Mouse (Mus musculus): ENCODE measurements around the gene Prelp. TPM values are rescaled to one million over a fixed set of nuclear protein-coding genes. Genes with fewer than 3 reads are reported as not detected.

Prelp gene
- total and polyA plus RNA-seq, 3 experiments, result not detected

- TF ChIP-seq ELF1 (IDR thresholded peaks at IDR 0.05; ENCODE audit: low read depth, low read length) (no peak), TBP (IDR thresholded peaks at IDR 0.05; ENCODE audit: low read depth, low read length) (no peak)
- H3K9ac ChIP-seq (ENCODE audit: control insufficient read depth, low read depth, low read length, poor library complexity, severe bottlenecking), result no peak overlapping the region
- 0 out of 4 replicates have a peak, but pooled peaks cover 0 to 2% of the 10 kb centered on the region in 2 experiments for H3K36me3 ChIP-seq (ENCODE audit: control insufficient read depth in 1 of 2, insufficient read depth in 2 of 2, low read length in 2 of 2)
- DNase-seq (ENCODE audit: low read depth, low spot score), result no peak
- peaks cover 2 to 7% of the 10 kb centered on the region in 2 experiments; a peak in 3 of 4 replicates for H3K27me3 ChIP-seq (ENCODE audit: control insufficient read depth in 1 of 2, insufficient read depth in 2 of 2, low read length in 2 of 2)
- no peak overlapping the region for H3K4me3 ChIP-seq (ENCODE audit: control insufficient read depth in 1 of 2, insufficient read depth in 1 of 2, low read depth in 2 of 2, low read length in 2 of 2)
- H3K79me2 ChIP-seq (ENCODE audit: control insufficient read depth, insufficient read depth, low read length, poor library complexity), result no peaks in the 10 kb centered on the region
- no peaks in the 10 kb centered on the region; a peak in 1 of 4 replicates for H3K4me1 ChIP-seq (ENCODE audit: control insufficient read depth in 1 of 2, insufficient read depth in 2 of 2, low read length in 2 of 2)
- no peaks in the 10 kb centered on the region for H3K9me3 ChIP-seq (replicated peaks; ENCODE audit: insufficient read depth, low read length)
- no peak overlapping the region for H3K27ac ChIP-seq (ENCODE audit: control insufficient read depth, low read depth, low read length)
Measured at GRCm38 (mm10) chr1:133940481-133941092, 19.4 kb upstream of the Prelp start.

GRCm38 (mm10) chr1:133939708-133940107 lies 18.5 kb upstream of the Prelp start:
- Histone ChIP-seq H3K27me3 (ENCODE audit: control insufficient read depth in 1 of 2, insufficient read depth in 2 of 2, low read length in 2 of 2) (peaks cover 2 to 7% of the 10 kb centered on the region in 2 experiments; a peak in 3 of 4 replicates), H3K4me1 (ENCODE audit: control insufficient read depth in 1 of 2, insufficient read depth in 2 of 2, low read length in 2 of 2) (no peaks in the 10 kb centered on the region), H3K9me3 (replicated peaks; ENCODE audit: insufficient read depth, low read length) (no peaks in the 10 kb centered on the region), H3K36me3 (ENCODE audit: control insufficient read depth in 1 of 2, insufficient read depth in 2 of 2, low read length in 2 of 2) (no peaks in the 10 kb centered on the region), H3K79me2 (ENCODE audit: control insufficient read depth, insufficient read depth, low read length, poor library complexity) (no peaks in the 10 kb centered on the region), H3K9ac (ENCODE audit: control insufficient read depth, low read depth, low read length, poor library complexity, severe bottlenecking) (no peak overlapping the region), H3K27ac (ENCODE audit: control insufficient read depth, low read depth, low read length) (no peak overlapping the region), H3K4me3 (ENCODE audit: control insufficient read depth in 1 of 2, insufficient read depth in 1 of 2, low read depth in 2 of 2, low read length in 2 of 2) (no peak overlapping the region)
- TF ChIP-seq E2F4 (IDR thresholded peaks at IDR 0.05; ENCODE audit: borderline replicate concordance, low read depth, low read length) (no peak), MAFK (IDR thresholded peaks at IDR 0.05; ENCODE audit: borderline replicate concordance, low read depth, low read length) (no peak), USF1 (IDR thresholded peaks at IDR 0.05; ENCODE audit: low read depth, low read length) (no peak), CHD2 (IDR thresholded peaks at IDR 0.05; ENCODE audit: low read length) (no peak), NRF1 (IDR thresholded peaks at IDR 0.05; ENCODE audit: insufficient read depth, low read depth, low read length, poor library complexity, severe bottlenecking) (no peak), MYC (IDR thresholded peaks at IDR 0.05; ENCODE audit: low read depth, low read length) (no peak), GATA1 (IDR thresholded peaks at IDR 0.05; ENCODE audit: low read depth, low read length) (no peak), RAD21 (IDR thresholded peaks at IDR 0.05; ENCODE audit: low read depth, low read length) (no peak), KAT2A (conservative IDR thresholded peaks at IDR 0.05; ENCODE audit: low read depth, low read length) (no peak), ZKSCAN1 (IDR thresholded peaks at IDR 0.05; ENCODE audit: low read depth, low read length) (no peak)
- no peak for DNase-seq (ENCODE audit: low read depth, low spot score)

GRCm38 (mm10) chr1:133936169-133936568 lies 15.0 kb upstream of the Prelp start:
- Histone ChIP-seq H3K4me3 (ENCODE audit: control insufficient read depth in 1 of 2, insufficient read depth in 1 of 2, low read depth in 2 of 2, low read length in 2 of 2) (no peak overlapping the region), H3K27ac (ENCODE audit: control insufficient read depth, low read depth, low read length) (no peak overlapping the region), H3K4me1 (ENCODE audit: control insufficient read depth in 1 of 2, insufficient read depth in 2 of 2, low read length in 2 of 2) (no peaks in the 10 kb centered on the region), H3K36me3 (ENCODE audit: control insufficient read depth in 1 of 2, insufficient read depth in 2 of 2, low read length in 2 of 2) (no peaks in the 10 kb centered on the region), H3K9me3 (replicated peaks; ENCODE audit: insufficient read depth, low read length) (no peaks in the 10 kb centered on the region), H3K79me2 (ENCODE audit: control insufficient read depth, insufficient read depth, low read length, poor library complexity) (no peaks in the 10 kb centered on the region), H3K27me3 (ENCODE audit: control insufficient read depth in 1 of 2, insufficient read depth in 2 of 2, low read length in 2 of 2) (peaks cover 4 to 9% of the 10 kb centered on the region in 2 experiments; a peak in 3 of 4 replicates), H3K9ac (ENCODE audit: control insufficient read depth, low read depth, low read length, poor library complexity, severe bottlenecking) (no peak overlapping the region)
- no peak for TF ChIP-seq ELF1 (IDR thresholded peaks at IDR 0.05; ENCODE audit: low read depth, low read length)
- peak; percentile 30 for TF ChIP-seq SMC3 (IDR thresholded peaks at IDR 0.05; ENCODE audit: low read depth, low read length)
- TF ChIP-seq POLR2AphosphoS5 (IDR thresholded peaks at IDR 0.05; ENCODE audit: borderline replicate concordance, low read depth, low read length), result no peak
- TF ChIP-seq CTCF (IDR thresholded peaks at IDR 0.05 in 2 of 3, conservative IDR thresholded peaks at IDR 0.05 in 1 of 3; ENCODE audit: control insufficient read depth in 1 of 3, insufficient read depth in 1 of 3, low read depth in 2 of 3, low read length in 3 of 3, poor library complexity in 1 of 3, severe bottlenecking in 1 of 3), result peak; percentile 28 to 43 (median 42); a peak in 5 of 6 replicates
- no peak for TF ChIP-seq GATA1 (IDR thresholded peaks at IDR 0.05; ENCODE audit: low read depth, low read length)
- peak; percentile 24 for TF ChIP-seq RAD21 (IDR thresholded peaks at IDR 0.05; ENCODE audit: low read depth, low read length)
- TF ChIP-seq HCFC1 (IDR thresholded peaks at IDR 0.05; ENCODE audit: low read depth, low read length), result no peak
- peak; percentile 23 for DNase-seq (ENCODE audit: low read depth, low spot score)

All from MEL (cell line).